Mouse (Mus musculus): ENCODE results near the gene Scube3. TPM values are rescaled to one million over a fixed set of nuclear protein-coding genes. Genes with fewer than 3 reads are reported as not detected.

Scube3 gene
- 4.7 and 4.9 TPM in 2 replicates for polyA plus RNA-seq (2015; fragmentation: Nextera tagmentation; extraction: Ambion mirVana)

GRCm38 (mm10) chr17:28141771-28142699 lies at the start of gene Scube3:
Gene Scube3, plus strand, starts transcription at chr17:28142141.
- no peaks in the 10 kb centered on the region for H3K9me3 ChIP-seq (ENCODE audit: control insufficient read depth, low read length)
- no peaks in the 10 kb centered on the region for H3K36me3 ChIP-seq (ENCODE audit: control insufficient read depth, insufficient read depth)
- H3K9ac ChIP-seq (replicated peaks; ENCODE audit: low read depth, low read length), result peak within 1 kb of the TSS; percentile 88
- H3K27me3 ChIP-seq (replicated peaks; ENCODE audit: control insufficient read depth, insufficient read depth, low read length), result peaks cover 2% of the 10 kb centered on the region; the same call in 1 of the 2 replicates
- peak within 1 kb of the TSS; percentile 81 for H3K4me2 ChIP-seq (ENCODE audit: low read length)
- under 1% methylated on average over 72 of the region's 97 CpGs for WGBS
- peak; percentile 68 for ATAC-seq
- peak within 1 kb of the TSS; percentile 82 for H3K27ac ChIP-seq (ENCODE audit: low read length)
- peak within 1 kb of the TSS; percentile 72 for H3K4me3 ChIP-seq (replicated peaks; ENCODE audit: low read length)
- peaks cover 39% of the 10 kb centered on the region for H3K4me1 ChIP-seq (replicated peaks; ENCODE audit: control insufficient read depth, insufficient read depth, low read length)

- H3K36me3 ChIP-seq (ENCODE audit: control insufficient read depth, insufficient read depth), result no peaks in the 10 kb centered on the region
- H3K4me1 ChIP-seq (replicated peaks; ENCODE audit: control insufficient read depth, insufficient read depth, low read length), result no peaks in the 10 kb centered on the region
- no peak overlapping the region for H3K9ac ChIP-seq (replicated peaks; ENCODE audit: low read depth, low read length)
- ATAC-seq, result no peak
- H3K27ac ChIP-seq (ENCODE audit: low read length), result no peak overlapping the region
- H3K4me2 ChIP-seq (ENCODE audit: low read length), result no peak overlapping the region
- no peak overlapping the region for H3K4me3 ChIP-seq (replicated peaks; ENCODE audit: low read length)
- H3K9me3 ChIP-seq (ENCODE audit: control insufficient read depth, low read length), result 0 out of 2 replicates have a peak, but pooled peaks cover 6% of the 10 kb centered on the region
- WGBS, result 91% methylated on average over 2 of the region's 2 CpGs
- H3K27me3 ChIP-seq (replicated peaks; ENCODE audit: control insufficient read depth, insufficient read depth, low read length), result no peaks in the 10 kb centered on the region
Observed at GRCm38 (mm10) chr17:28092297-28092696, 49.6 kb upstream of the Scube3 start.

GRCm38 (mm10) chr17:28093837-28094236 lies 48.1 kb upstream of the Scube3 start:
- Histone ChIP-seq H3K9ac (replicated peaks; ENCODE audit: low read depth, low read length) (no peak overlapping the region), H3K36me3 (ENCODE audit: control insufficient read depth, insufficient read depth) (no peaks in the 10 kb centered on the region), H3K4me3 (replicated peaks; ENCODE audit: low read length) (no peak overlapping the region), H3K4me2 (ENCODE audit: low read length) (no peak overlapping the region), H3K4me1 (replicated peaks; ENCODE audit: control insufficient read depth, insufficient read depth, low read length) (no peaks in the 10 kb centered on the region), H3K27ac (ENCODE audit: low read length) (no peak overlapping the region), H3K27me3 (replicated peaks; ENCODE audit: control insufficient read depth, insufficient read depth, low read length) (no peaks in the 10 kb centered on the region), H3K9me3 (ENCODE audit: control insufficient read depth, low read length) (0 out of 2 replicates have a peak, but pooled peaks cover 6% of the 10 kb centered on the region)
- WGBS, result 86% methylated on average over 3 of the region's 3 CpGs
- ATAC-seq, result no peak

- Histone ChIP-seq H3K36me3 (ENCODE audit: control insufficient read depth, insufficient read depth) (no peaks in the 10 kb centered on the region), H3K27ac (ENCODE audit: low read length) (no peak overlapping the region), H3K9me3 (ENCODE audit: control insufficient read depth, low read length) (peaks cover 8% of the 10 kb centered on the region; the same call in 1 of the 2 replicates), H3K9ac (replicated peaks; ENCODE audit: low read depth, low read length) (no peak overlapping the region), H3K4me1 (replicated peaks; ENCODE audit: control insufficient read depth, insufficient read depth, low read length) (no peaks in the 10 kb centered on the region), H3K27me3 (replicated peaks; ENCODE audit: control insufficient read depth, insufficient read depth, low read length) (no peaks in the 10 kb centered on the region), H3K4me3 (replicated peaks; ENCODE audit: low read length) (no peak overlapping the region), H3K4me2 (ENCODE audit: low read length) (no peak overlapping the region)
- 77% methylated on average over 10 of the region's 10 CpGs for WGBS
- no peak for ATAC-seq
Observed at GRCm38 (mm10) chr17:28096418-28096817, 45.5 kb upstream of the Scube3 start.

GRCm38 (mm10) chr17:28097308-28097707 lies 44.6 kb upstream of the Scube3 start:
- no peak overlapping the region for H3K27ac ChIP-seq (ENCODE audit: low read length)
- no peak overlapping the region for H3K4me2 ChIP-seq (ENCODE audit: low read length)
- H3K27me3 ChIP-seq (replicated peaks; ENCODE audit: control insufficient read depth, insufficient read depth, low read length), result no peaks in the 10 kb centered on the region
- no peaks in the 10 kb centered on the region for H3K36me3 ChIP-seq (ENCODE audit: control insufficient read depth, insufficient read depth)
- no peak overlapping the region for H3K4me3 ChIP-seq (replicated peaks; ENCODE audit: low read length)
- peaks cover 6% of the 10 kb centered on the region; the same call in 1 of the 2 replicates for H3K9me3 ChIP-seq (ENCODE audit: control insufficient read depth, low read length)
- ATAC-seq, result no peak
- no peak overlapping the region for H3K9ac ChIP-seq (replicated peaks; ENCODE audit: low read depth, low read length)
- 93% methylated on average over 13 of the region's 13 CpGs for WGBS
- no peaks in the 10 kb centered on the region for H3K4me1 ChIP-seq (replicated peaks; ENCODE audit: control insufficient read depth, insufficient read depth, low read length)

- H3K36me3 ChIP-seq (ENCODE audit: control insufficient read depth, insufficient read depth), result no peaks in the 10 kb centered on the region
- H3K9ac ChIP-seq (replicated peaks; ENCODE audit: low read depth, low read length), result no peak overlapping the region
- H3K4me2 ChIP-seq (ENCODE audit: low read length), result no peak overlapping the region
- H3K27ac ChIP-seq (ENCODE audit: low read length), result no peak overlapping the region
- ATAC-seq, result no peak
- peaks cover 2% of the 10 kb centered on the region; the same call in 1 of the 2 replicates for H3K9me3 ChIP-seq (ENCODE audit: control insufficient read depth, low read length)
- no peaks in the 10 kb centered on the region for H3K27me3 ChIP-seq (replicated peaks; ENCODE audit: control insufficient read depth, insufficient read depth, low read length)
- no peak overlapping the region for H3K4me3 ChIP-seq (replicated peaks; ENCODE audit: low read length)
- WGBS, result 43% methylated on average over 3 of the region's 3 CpGs
- H3K4me1 ChIP-seq (replicated peaks; ENCODE audit: control insufficient read depth, insufficient read depth, low read length), result no peaks in the 10 kb centered on the region
Observed at GRCm38 (mm10) chr17:28099086-28099485, 42.9 kb upstream of the Scube3 start.

- Histone ChIP-seq H3K27me3 (replicated peaks; ENCODE audit: control insufficient read depth, insufficient read depth, low read length) (no peaks in the 10 kb centered on the region), H3K36me3 (ENCODE audit: control insufficient read depth, insufficient read depth) (no peaks in the 10 kb centered on the region), H3K4me3 (replicated peaks; ENCODE audit: low read length) (no peak overlapping the region), H3K9ac (replicated peaks; ENCODE audit: low read depth, low read length) (no peak overlapping the region), H3K4me1 (replicated peaks; ENCODE audit: control insufficient read depth, insufficient read depth, low read length) (no peaks in the 10 kb centered on the region), H3K27ac (ENCODE audit: low read length) (no peak overlapping the region), H3K4me2 (ENCODE audit: low read length) (no peak overlapping the region), H3K9me3 (ENCODE audit: control insufficient read depth, low read length) (peaks cover 2% of the 10 kb centered on the region; the same call in 1 of the 2 replicates)
- WGBS, result 96% methylated on average over 1 of the region's 1 CpGs
- no peak for ATAC-seq
Observed at GRCm38 (mm10) chr17:28100669-28101068, 41.3 kb upstream of the Scube3 start.

GRCm38 (mm10) chr17:28101284-28101887 lies 40.6 kb upstream of the Scube3 start:
- Histone ChIP-seq H3K27ac (ENCODE audit: low read length) (no peak overlapping the region), H3K4me1 (replicated peaks; ENCODE audit: control insufficient read depth, insufficient read depth, low read length) (no peaks in the 10 kb centered on the region), H3K9ac (replicated peaks; ENCODE audit: low read depth, low read length) (no peak overlapping the region), H3K36me3 (ENCODE audit: control insufficient read depth, insufficient read depth) (no peaks in the 10 kb centered on the region), H3K4me3 (replicated peaks; ENCODE audit: low read length) (no peak overlapping the region), H3K4me2 (ENCODE audit: low read length) (no peak overlapping the region), H3K27me3 (replicated peaks; ENCODE audit: control insufficient read depth, insufficient read depth, low read length) (no peaks in the 10 kb centered on the region), H3K9me3 (ENCODE audit: control insufficient read depth, low read length) (peaks cover 2% of the 10 kb centered on the region; the same call in 1 of the 2 replicates)
- WGBS, result 43% methylated on average over 12 of the region's 12 CpGs
- no peak for ATAC-seq

GRCm38 (mm10) chr17:28101902-28102319 lies 40.0 kb upstream of the Scube3 start:
- ATAC-seq, result no peak
- Histone ChIP-seq H3K36me3 (ENCODE audit: control insufficient read depth, insufficient read depth) (no peaks in the 10 kb centered on the region), H3K4me2 (ENCODE audit: low read length) (no peak overlapping the region), H3K4me3 (replicated peaks; ENCODE audit: low read length) (no peak overlapping the region), H3K9ac (replicated peaks; ENCODE audit: low read depth, low read length) (no peak overlapping the region), H3K4me1 (replicated peaks; ENCODE audit: control insufficient read depth, insufficient read depth, low read length) (no peaks in the 10 kb centered on the region), H3K9me3 (ENCODE audit: control insufficient read depth, low read length) (peaks cover 2% of the 10 kb centered on the region; the same call in 1 of the 2 replicates), H3K27me3 (replicated peaks; ENCODE audit: control insufficient read depth, insufficient read depth, low read length) (no peaks in the 10 kb centered on the region), H3K27ac (ENCODE audit: low read length) (no peak overlapping the region)
- WGBS, result 17% methylated on average over 10 of the region's 10 CpGs

All from forebrain, embryonic 16.5 days (tissue).